In genomic region chr12:111041196-111041595, GRCm38 (mm10) we compare ENCODE assay signal across 8 mouse cellular contexts. TPM values are rescaled to one million over a fixed set of nuclear protein-coding genes. Genes with fewer than 3 reads are reported as not detected.
DNase-seq lines count a peak whose midpoint lies in the region; ATAC-seq and TF ChIP-seq lines count a peak whose summit lies in the region.

No protein-coding gene starts in this region.

- H3K9me3 ChIP-seq in hindbrain, embryonic 12.5 days (replicated peaks), result no peaks in the 10 kb centered on the region
- H3K9me3 ChIP-seq in limb, embryonic 15.5 days, result no peaks in the 10 kb centered on the region
- H3K9me3 ChIP-seq in midbrain, postnatal 0 days (ENCODE audit: low read length), result no peaks in the 10 kb centered on the region

- peak overlapping the region; percentile 25; the same call in 1 of the 2 replicates for H3K27ac ChIP-seq in embryonic fibroblast, embryonic 13.5 days (ENCODE audit: insufficient read depth, low read length)
- H3K27ac ChIP-seq in hindbrain, embryonic 12.5 days, result no peak overlapping the region
- no peak overlapping the region for H3K27ac ChIP-seq in limb, embryonic 15.5 days
- H3K27ac ChIP-seq in midbrain, postnatal 0 days (ENCODE audit: low read depth, low read length), result no peak overlapping the region

- 49% methylated on average over 4 of the region's 4 CpGs for WGBS in hindbrain, embryonic 12.5 days
- WGBS in limb, embryonic 15.5 days, result 16% methylated on average over 4 of the region's 4 CpGs
- 37% methylated on average over 4 of the region's 4 CpGs for WGBS in midbrain, postnatal 0 days

- no peak for TF ChIP-seq CTCF in embryonic fibroblast, embryonic 13.5 days (IDR thresholded peaks at IDR 0.05; ENCODE audit: borderline replicate concordance, insufficient read depth, low read length)
- TF ChIP-seq CTCF in midbrain, postnatal 0 days (IDR thresholded peaks at IDR 0.05), result peak; percentile 82

- ATAC-seq in hindbrain, embryonic 12.5 days (ENCODE audit: low FRiP score), result no peak
- no peak for ATAC-seq in limb, embryonic 15.5 days (ENCODE audit: insufficient number of reproducible peaks, low FRiP score, low TSS enrichment, low read depth)
- no peak for ATAC-seq in midbrain, postnatal 0 days (ENCODE audit: low FRiP score)

- no peak overlapping the region for H3K9ac ChIP-seq in hindbrain, embryonic 12.5 days
- 0 out of 2 replicates have a peak overlapping the region, but pooled peaks have one; percentile 7 for H3K9ac ChIP-seq in limb, embryonic 15.5 days
- H3K9ac ChIP-seq in midbrain, postnatal 0 days (replicated peaks; ENCODE audit: low read length, poor library complexity, severe bottlenecking), result no peak overlapping the region

- H3K4me1 ChIP-seq in embryonic fibroblast, embryonic 13.5 days (ENCODE audit: control insufficient read depth, insufficient read depth, low read length), result no peaks in the 10 kb centered on the region
- peaks cover 18% of the 10 kb centered on the region for H3K4me1 ChIP-seq in hindbrain, embryonic 12.5 days
- peaks cover 17% of the 10 kb centered on the region for H3K4me1 ChIP-seq in limb, embryonic 15.5 days
- H3K4me1 ChIP-seq in midbrain, postnatal 0 days (ENCODE audit: insufficient read depth, low read length), result no peaks in the 10 kb centered on the region; the same call in 1 of the 2 replicates

- no peak for TF ChIP-seq POLR2A in embryonic fibroblast, embryonic 13.5 days (IDR thresholded peaks at IDR 0.05; ENCODE audit: low read depth, low read length)

- peak overlapping the region; percentile 96 for H3K4me2 ChIP-seq in hindbrain, embryonic 12.5 days (replicated peaks)
- peak overlapping the region; percentile 87 for H3K4me2 ChIP-seq in limb, embryonic 15.5 days
- H3K4me2 ChIP-seq in midbrain, postnatal 0 days (ENCODE audit: low read depth, low read length, poor library complexity, severe bottlenecking), result peak overlapping the region; percentile 98

- H3K4me3 ChIP-seq in embryonic fibroblast, embryonic 13.5 days (ENCODE audit: insufficient read depth, low read length), result peak overlapping the region; percentile 98
- peak overlapping the region; percentile 94 for H3K4me3 ChIP-seq in hindbrain, embryonic 12.5 days
- H3K4me3 ChIP-seq in limb, embryonic 15.5 days, result peak overlapping the region; percentile 96
- peak overlapping the region; percentile 96; the same call in 1 of the 2 replicates for H3K4me3 ChIP-seq in midbrain, postnatal 0 days (ENCODE audit: low read depth, low read length)

- no peaks in the 10 kb centered on the region for H3K27me3 ChIP-seq in hindbrain, embryonic 12.5 days
- H3K27me3 ChIP-seq in limb, embryonic 15.5 days, result no peaks in the 10 kb centered on the region
- no peaks in the 10 kb centered on the region for H3K27me3 ChIP-seq in midbrain, postnatal 0 days (ENCODE audit: insufficient read depth, low read length)

- peak; percentile 66 for DNase-seq in A20 (ENCODE audit: low read depth, low spot score)
- peak; percentile 38 for DNase-seq in R1 (ENCODE audit: low read depth, low spot score)
- peak; percentile 53 for DNase-seq in midbrain, postnatal 0 days (ENCODE audit: low spot score)
- no peak for DNase-seq in gastrocnemius, adult 8-10 months (ENCODE audit: low spot score in 2 of 2)
- DNase-seq in layer of hippocampus, postnatal 25 days (ENCODE audit: extremely low spot score in 1 of 2, low spot score in 1 of 2), result no peak

- peaks cover 10% of the 10 kb centered on the region for H3K36me3 ChIP-seq in hindbrain, embryonic 12.5 days
- H3K36me3 ChIP-seq in limb, embryonic 15.5 days, result peaks cover 19% of the 10 kb centered on the region
- no peaks in the 10 kb centered on the region for H3K36me3 ChIP-seq in midbrain, postnatal 0 days (ENCODE audit: insufficient read depth, low read length)

RNA-seq across cellular contexts. Expression of gene Rcor1, which starts 2.0 kb away (rescaled TPM):
- 49.2 and 49.6 TPM in 2 replicates for polyA plus RNA-seq in embryonic fibroblast, embryonic 13.5 days (2011; ENCODE audit: insufficient read length, low read depth, missing spikeins)
- polyA plus RNA-seq in hindbrain, embryonic 12.5 days (2016; fragmentation: Nextera tagmentation; extraction: Ambion mirVana), result 8.8 and 10.0 TPM in 2 replicates
- 12.3 and 13.5 TPM in 2 replicates for polyA plus RNA-seq in limb, embryonic 15.5 days (2015; fragmentation: Nextera tagmentation; extraction: Ambion mirVana)
- total RNA-seq in midbrain, postnatal 0 days (2014; rRNA removed), result 11.3 and 14.9 TPM in 2 replicates
- polyA plus RNA-seq in midbrain, postnatal 0 days (2015; fragmentation: Nextera tagmentation; extraction: Ambion mirVana), result 2.5 and 2.7 TPM in 2 replicates
- 1 to 10 TPM; 5.5 to 6.9 (median 5.8) TPM for total RNA-seq in gastrocnemius, adult 8-10 months (2022)
- total RNA-seq in layer of hippocampus, postnatal 25 days (2021), result 10 to 100 TPM; 16.8 to 17.9 TPM

Comparison
In these comparisons a context has a peak if more than half of its experiments do, and no peak if none do; other contexts are left out.
1. DNase-seq: peak in A20 (single experiment), R1 (single experiment) and midbrain, postnatal 0 days (single experiment); none in gastrocnemius, adult 8-10 months (0 of 2) and layer of hippocampus, postnatal 25 days (0 of 2).
2. Peak in every context shown above with its lines, with median percentiles within 50 percentile points of each other: H3K4me3 ChIP-seq and H3K4me2 ChIP-seq.